Mouse (Mus musculus): ENCODE results near the gene Wnt5b.

The Wnt5b gene

GRCm38 (mm10) chr6:119417354-119417753, 126.8 kb downstream of the Wnt5b start, which contains the start of gene Adipor2:
Gene Adipor2, minus strand, starts transcription at chr6:119417704.
- no peak for DNase-seq (ENCODE audit: low read depth, low spot score)

GRCm38 (mm10) chr6:119416643-119417042, 127.5 kb downstream of the Wnt5b start:
- DNase-seq (ENCODE audit: low read depth, low spot score) = no peak

- DNase-seq (ENCODE audit: low read depth, low spot score) = no peak
Observed at GRCm38 (mm10) chr6:119414262-119415043, 129.7 kb downstream of the Wnt5b start.

- DNase-seq (ENCODE audit: low read depth, low spot score) = no peak
Observed at GRCm38 (mm10) chr6:119412588-119412987, 131.6 kb downstream of the Wnt5b start.

GRCm38 (mm10) chr6:119411511-119411910, 132.6 kb downstream of the Wnt5b start:
- no peak for DNase-seq (ENCODE audit: low read depth, low spot score)

GRCm38 (mm10) chr6:119409766-119410165, 134.4 kb downstream of the Wnt5b start:
- no peak for DNase-seq (ENCODE audit: low read depth, low spot score)

GRCm38 (mm10) chr6:119408582-119408981, 135.6 kb downstream of the Wnt5b start:
- DNase-seq (ENCODE audit: low read depth, low spot score) = no peak

GRCm38 (mm10) chr6:119407818-119408217, 136.3 kb downstream of the Wnt5b start:
- DNase-seq (ENCODE audit: low read depth, low spot score) = no peak

GRCm38 (mm10) chr6:119406528-119406927, 137.6 kb downstream of the Wnt5b start:
- no peak for DNase-seq (ENCODE audit: low read depth, low spot score)

- DNase-seq (ENCODE audit: low read depth, low spot score) = no peak
Observed at GRCm38 (mm10) chr6:119405310-119405709, 138.8 kb downstream of the Wnt5b start.

- no peak for DNase-seq (ENCODE audit: low read depth, low spot score)
Observed at GRCm38 (mm10) chr6:119404854-119405253, 139.3 kb downstream of the Wnt5b start.

- peak; percentile 40 for DNase-seq (ENCODE audit: low read depth, low spot score)
Observed at GRCm38 (mm10) chr6:119402976-119403375, 141.2 kb downstream of the Wnt5b start.

- DNase-seq (ENCODE audit: low read depth, low spot score) = no peak
Observed at GRCm38 (mm10) chr6:119401545-119402304, 142.4 kb downstream of the Wnt5b start.

- no peak for DNase-seq (ENCODE audit: low read depth, low spot score)
Observed at GRCm38 (mm10) chr6:119400649-119401048, 143.5 kb downstream of the Wnt5b start.

- no peak for DNase-seq (ENCODE audit: low read depth, low spot score)
Observed at GRCm38 (mm10) chr6:119399371-119399770, 144.8 kb downstream of the Wnt5b start.

GRCm38 (mm10) chr6:119396309-119396634, 147.9 kb downstream of the Wnt5b start:
- peak; percentile 92 for DNase-seq (ENCODE audit: low read depth, low spot score)

GRCm38 (mm10) chr6:119395421-119396308, 148.5 kb downstream of the Wnt5b start:
- DNase-seq (ENCODE audit: low read depth, low spot score) = peak; percentile 66

- DNase-seq (ENCODE audit: low read depth, low spot score) = peak; percentile 97
Observed at GRCm38 (mm10) chr6:119392836-119393235, 151.3 kb downstream of the Wnt5b start.

GRCm38 (mm10) chr6:119390728-119391127, 153.4 kb downstream of the Wnt5b start:
- no peak for DNase-seq (ENCODE audit: low read depth, low spot score)

- no peak for DNase-seq (ENCODE audit: low read depth, low spot score)
Observed at GRCm38 (mm10) chr6:119389089-119389488, 155.1 kb downstream of the Wnt5b start.

- peak; percentile 98 for DNase-seq (ENCODE audit: low read depth, low spot score)
Observed at GRCm38 (mm10) chr6:119388650-119389012, 155.5 kb downstream of the Wnt5b start.

Data from 3T3-L1 (cell line).